Mouse (Mus musculus) cerebellum, adult 2 months (tissue): Measurements from ENCODE around the gene Azi2. TPM values are rescaled to one million over a fixed set of nuclear protein-coding genes. Genes with fewer than 3 reads are reported as not detected.

Experiments used
- DNase-seq, 2 experiments: peaks; one replicate each; pipeline ENCODE4 v3.0.0; 2021
- H3K27ac ChIP-seq: fragments of 200-500 bp; 2 replicates; pipeline ENCODE4 v1.5.1; 2012; ENCODE audit warnings: low read length, control low read depth, inconsistent platforms; ENCODE audit not compliant: insufficient read depth
- H3K27me3 ChIP-seq: fragments of 200-500 bp; 2 replicates; pipeline ENCODE4 v1.6.1; 2012; ENCODE audit warnings: inconsistent platforms, mild to moderate bottlenecking, low read length, moderate library complexity; ENCODE audit not compliant: control insufficient read depth, insufficient read depth
- H3K4me1 ChIP-seq: fragments of 200-500 bp; 2 replicates; pipeline ENCODE4 v1.6.1; 2011; ENCODE audit warnings: low read length; ENCODE audit not compliant: control insufficient read depth, insufficient read depth
- H3K4me3 ChIP-seq: fragments of 200-500 bp; replicated peaks from 2 replicates; pipeline ENCODE3; 2011; ENCODE audit warnings: mild to moderate bottlenecking, low read depth, low read length, control low read depth; ENCODE audit not compliant: insufficient read depth
- CTCF ChIP-seq: fragments of 200-500 bp; IDR thresholded peaks from 2 replicates; pipeline ENCODE4 v1.5.1; 2011; ENCODE audit warnings: low read depth, mild to moderate bottlenecking, control low read depth, low read length, moderate library complexity, borderline replicate concordance; ENCODE audit not compliant: insufficient read depth
- POLR2A ChIP-seq: fragments of 200-500 bp; IDR thresholded peaks from 2 replicates; pipeline ENCODE4 v1.6.1; 2011; ENCODE audit warnings: low read length, control low read depth, borderline replicate concordance; ENCODE audit not compliant: insufficient read depth
- WGBS: fragments of 180-500 bp; shearing (Covaris S2); methylation state at CpG from one replicate; pipeline ENCODE4 v1.1.7; 2018; 5-methylcytosine and 5-hydroxymethylcytosine counted together
- polyA plus RNA-seq: library from polyadenylated mRNA; depleted of rRNA; stranded (reverse); fragments of >200 nt; gene quantifications from 2 replicates; pipeline ENCODE4 v1.2.3, GENCODE M21; 2012

Azi2 gene
- polyA plus RNA-seq, 1 experiment, result 62.1 TPM

DNA sequence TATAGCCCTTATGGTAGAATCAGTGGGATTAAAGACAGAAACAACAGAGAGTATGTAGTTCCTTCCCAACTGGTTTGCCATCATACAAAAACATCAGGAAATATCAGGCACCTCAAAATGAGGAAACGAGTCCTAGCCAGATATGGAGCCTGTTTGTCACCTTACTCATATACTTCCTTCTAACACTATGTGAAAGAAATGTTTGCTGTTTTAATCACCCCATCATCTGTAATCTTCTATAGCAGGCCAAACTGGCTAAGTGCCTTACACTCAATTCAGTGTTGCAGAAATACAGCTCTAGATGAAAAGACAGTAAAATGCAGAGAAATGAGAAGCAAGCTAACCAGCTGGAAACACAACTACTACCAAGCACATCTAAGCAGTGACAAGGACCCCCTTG is 10.0 kb upstream of the Azi2 start:
- 82% methylated on average over 1 of the region's 1 CpGs for WGBS
- Histone ChIP-seq H3K4me3 (no peak overlapping the region), H3K27ac (no peak overlapping the region), H3K27me3 (no peaks in the 10 kb centered on the region), H3K4me1 (no peaks in the 10 kb centered on the region)
- DNase-seq, result no peak
- TF ChIP-seq CTCF (no peak), POLR2A (no peak)

DNA sequence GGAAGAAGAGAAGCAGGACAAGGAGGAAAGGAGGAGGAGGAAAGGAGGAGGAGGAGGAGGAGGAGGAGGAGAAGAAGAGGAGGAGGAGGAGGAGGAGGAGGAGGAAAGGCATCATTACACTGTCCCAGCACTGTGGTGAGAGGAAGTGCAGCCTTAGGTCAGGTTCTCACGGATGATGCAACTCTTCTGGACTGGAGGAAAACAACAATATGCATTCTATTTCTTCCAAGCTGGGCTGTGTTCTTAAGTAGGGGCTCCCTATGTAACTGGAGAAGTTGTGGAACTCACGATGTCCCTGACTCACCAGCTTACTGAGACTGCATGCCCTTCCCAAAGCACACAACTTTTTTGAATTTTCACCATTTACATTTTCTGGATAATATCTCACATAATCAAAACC is 8.6 kb upstream of the Azi2 start:
- DNase-seq, result no peak
- 71% methylated on average over 2 of the region's 2 CpGs for WGBS
- Histone ChIP-seq H3K4me3 (no peak overlapping the region), H3K27ac (no peak overlapping the region), H3K27me3 (no peaks in the 10 kb centered on the region), H3K4me1 (no peaks in the 10 kb centered on the region)
- TF ChIP-seq CTCF (no peak), POLR2A (no peak)

DNA sequence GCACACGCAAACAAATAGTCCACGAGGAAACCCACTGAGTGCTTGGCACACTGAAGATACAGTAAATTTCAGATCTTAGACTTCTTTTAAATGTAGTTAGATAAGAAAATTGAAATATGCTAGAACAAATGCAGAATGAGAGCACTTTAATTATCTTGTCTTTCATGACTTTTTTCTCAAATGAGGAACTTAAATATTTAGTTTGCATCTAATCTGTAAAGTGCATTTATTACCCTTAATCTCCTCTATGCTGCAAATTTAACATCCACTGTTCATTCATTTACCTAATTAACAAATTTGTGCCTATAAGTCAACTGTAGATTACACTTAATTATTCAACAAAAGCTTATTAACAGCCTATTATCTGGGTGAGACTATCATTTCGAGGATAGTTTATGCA is 5.3 kb upstream of the Azi2 start:
- no peak overlapping the region for H3K27ac ChIP-seq
- no peaks in the 10 kb centered on the region for H3K27me3 ChIP-seq
- H3K4me1 ChIP-seq, result no peaks in the 10 kb centered on the region
- no peak overlapping the region for H3K4me3 ChIP-seq
- WGBS, result 71% methylated on average over 3 of the region's 3 CpGs
- DNase-seq, result no peak
- TF ChIP-seq CTCF (no peak), POLR2A (no peak)

DNA sequence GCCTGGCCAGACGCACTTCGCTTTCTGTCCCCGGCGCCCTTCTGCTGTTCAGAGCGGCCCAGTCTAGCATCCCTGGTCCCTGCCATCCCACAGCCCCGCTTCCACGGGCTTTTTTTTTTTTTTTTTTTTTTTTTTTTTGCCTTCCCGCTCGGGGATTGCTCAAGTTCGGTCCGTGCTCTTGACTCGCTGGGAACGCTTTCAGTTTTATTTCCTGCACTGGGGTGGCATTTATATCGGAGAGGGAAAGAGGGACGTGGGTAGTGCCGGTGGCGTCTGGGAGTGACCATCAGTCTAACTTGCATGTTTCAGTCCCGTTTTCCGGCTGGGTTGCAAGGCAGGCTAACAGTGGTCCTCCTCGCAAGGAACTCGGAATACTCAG is 712 bp downstream of the Azi2 start:
- H3K4me1 ChIP-seq, result no peaks in the 10 kb centered on the region; the same call in 1 of the 2 replicates
- no peak for DNase-seq
- peak overlapping the region; percentile 72 for H3K4me3 ChIP-seq
- TF ChIP-seq CTCF, result no peak
- TF ChIP-seq POLR2A, result no peak
- peak overlapping the region; percentile 72 for H3K27ac ChIP-seq
- H3K27me3 ChIP-seq, result no peaks in the 10 kb centered on the region
- WGBS, result 1% methylated on average over 21 of the region's 21 CpGs

DNA sequence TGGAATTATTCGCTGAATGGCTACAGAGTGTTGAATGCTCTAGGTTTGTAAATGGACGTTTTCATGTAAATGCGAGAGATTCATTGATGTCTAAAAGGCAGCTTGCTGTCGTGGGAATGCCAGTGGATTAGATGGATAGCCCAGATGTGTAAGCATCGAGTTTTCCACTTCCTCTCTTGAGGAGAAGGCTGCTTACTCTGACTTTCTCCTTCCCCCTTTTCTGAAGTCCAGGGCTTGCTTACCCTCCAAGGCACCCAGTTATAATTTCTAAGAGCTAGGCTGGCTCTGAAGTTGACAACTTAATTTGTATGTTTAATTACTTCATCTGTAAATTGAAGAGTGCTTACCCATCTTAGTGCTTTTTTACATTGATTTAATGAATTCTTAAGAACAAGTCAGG is 1.3 kb downstream of the Azi2 start:
- WGBS, result 16% methylated on average over 5 of the region's 5 CpGs

DNA sequence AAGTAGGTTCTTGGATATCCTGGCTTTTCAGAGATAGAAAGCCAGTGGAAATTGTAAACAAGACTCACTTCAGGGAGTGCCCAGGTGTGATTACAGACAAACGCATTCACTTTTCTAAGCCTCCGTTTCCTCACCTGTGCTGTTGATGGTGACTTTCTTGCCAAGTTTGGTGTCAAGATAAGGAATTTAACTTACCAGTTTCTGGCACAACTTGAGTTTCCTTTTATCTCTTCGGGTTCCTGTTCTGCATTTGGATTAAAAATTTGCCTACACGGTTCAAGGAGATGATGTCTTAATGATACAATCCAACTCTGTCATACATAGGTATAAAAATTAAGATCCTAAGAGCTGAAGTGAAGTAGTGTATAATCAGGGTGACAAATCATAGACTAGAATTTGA is 2.4 kb downstream of the Azi2 start:
- Histone ChIP-seq H3K27me3 (no peaks in the 10 kb centered on the region), H3K4me3 (no peak overlapping the region), H3K27ac (no peak overlapping the region), H3K4me1 (no peaks in the 10 kb centered on the region; the same call in 1 of the 2 replicates)
- TF ChIP-seq CTCF, result no peak
- no peak for TF ChIP-seq POLR2A
- 82% methylated on average over 4 of the region's 4 CpGs for WGBS
- no peak for DNase-seq

More for the DNA sequence above, 1.3 kb downstream of the Azi2 start:
- Histone ChIP-seq H3K4me1 (no peaks in the 10 kb centered on the region; the same call in 1 of the 2 replicates), H3K27ac (no peak overlapping the region), H3K27me3 (no peaks in the 10 kb centered on the region), H3K4me3 (peak overlapping the region; percentile 72)
- TF ChIP-seq CTCF (no peak), POLR2A (no peak)
- no peak for DNase-seq

DNA sequence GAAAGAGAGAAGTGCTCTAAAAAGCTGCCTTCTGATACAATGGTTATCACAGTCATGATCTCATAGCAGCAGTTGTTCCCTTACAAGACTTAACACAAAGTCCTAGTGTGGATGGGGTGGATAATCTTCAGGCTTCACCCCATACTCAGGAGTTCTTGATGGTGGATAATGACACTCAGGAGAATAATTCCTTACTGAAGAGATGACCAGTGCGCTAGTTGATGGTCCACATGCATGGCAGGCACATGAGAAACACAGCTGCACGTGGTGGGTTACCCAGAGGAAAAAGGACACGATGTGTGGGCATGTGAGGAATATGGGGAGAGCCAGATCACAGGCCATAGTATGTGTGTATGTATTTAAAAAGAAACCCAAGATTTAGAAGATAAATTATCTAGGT is 3.3 kb downstream of the Azi2 start:
- no peaks in the 10 kb centered on the region for H3K27me3 ChIP-seq
- H3K4me1 ChIP-seq, result no peaks in the 10 kb centered on the region; the same call in 1 of the 2 replicates
- TF ChIP-seq CTCF (no peak), POLR2A (no peak)
- H3K4me3 ChIP-seq, result no peak overlapping the region
- H3K27ac ChIP-seq, result no peak overlapping the region
- DNase-seq, result no peak
- 78% methylated on average over 3 of the region's 3 CpGs for WGBS

DNA sequence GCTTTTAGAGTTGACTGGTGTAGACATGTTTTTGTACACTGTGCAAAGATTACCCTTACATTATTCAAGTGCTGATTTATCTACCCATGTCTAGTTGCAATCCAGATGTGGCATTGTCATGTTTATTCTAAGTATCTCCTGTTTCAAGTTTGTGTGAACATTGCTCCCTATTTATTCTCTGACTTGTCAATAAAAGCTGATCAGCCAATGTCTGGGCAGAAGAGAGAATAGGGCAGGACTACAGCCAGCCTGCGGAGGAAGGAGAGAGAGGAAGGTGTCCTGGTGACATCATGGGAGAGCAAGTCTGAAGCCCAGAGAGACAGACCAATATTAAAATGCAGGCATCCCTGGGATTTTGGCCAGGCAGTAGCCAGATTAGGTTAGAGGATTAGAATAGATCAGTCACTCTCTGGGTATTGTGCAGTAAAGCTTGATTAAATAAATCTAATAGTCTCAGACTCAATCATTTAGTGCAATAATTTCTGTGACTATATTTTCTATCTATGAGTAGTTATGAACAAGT is 4.8 kb downstream of the Azi2 start:
- no peaks in the 10 kb centered on the region for H3K27me3 ChIP-seq
- no peak overlapping the region for H3K27ac ChIP-seq
- WGBS, result 24% methylated on average over 1 of the region's 1 CpGs
- no peak overlapping the region for H3K4me3 ChIP-seq
- DNase-seq, result no peak
- H3K4me1 ChIP-seq, result no peaks in the 10 kb centered on the region; the same call in 1 of the 2 replicates
- TF ChIP-seq POLR2A (no peak), CTCF (no peak)

DNA sequence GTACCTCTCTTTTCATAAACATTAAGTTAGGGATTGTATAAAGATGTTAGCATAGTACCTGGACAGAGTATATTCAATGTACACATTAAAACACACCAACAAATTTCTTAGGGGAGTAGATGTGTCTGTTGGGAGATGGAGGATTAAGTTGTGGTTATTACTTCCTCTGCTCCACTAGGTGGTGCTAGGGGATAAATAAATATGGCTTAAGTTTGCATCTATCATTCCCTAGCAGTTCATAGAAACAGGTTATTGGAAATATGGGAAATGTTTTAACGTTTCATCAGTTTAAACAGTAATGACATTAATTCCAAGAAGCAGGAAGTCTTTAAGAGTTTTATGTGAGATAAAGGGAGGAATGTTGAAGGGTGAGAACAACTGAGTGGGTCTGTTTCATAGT is 13.0 kb downstream of the Azi2 start:
- H3K4me3 ChIP-seq, result no peak overlapping the region
- DNase-seq, result no peak
- no peak overlapping the region for H3K27ac ChIP-seq
- TF ChIP-seq POLR2A (no peak), CTCF (peak; percentile 47; the same call in 1 of the 2 replicates)
- 17% methylated on average over 1 of the region's 1 CpGs for WGBS
- H3K4me1 ChIP-seq, result no peaks in the 10 kb centered on the region
- H3K27me3 ChIP-seq, result no peaks in the 10 kb centered on the region
